Mouse (Mus musculus) midbrain, embryonic 12.5 days (tissue): ENCODE measurements around the gene Coq7. TPM values are rescaled to one million over a fixed set of nuclear protein-coding genes. Genes with fewer than 3 reads are reported as not detected.

Source experiments
- ATAC-seq: fragments of 200-750 bp; cut with Nextera tagmentation; 2 replicates; pipeline ENCODE4 v1.8.0; 2017; ENCODE audit warnings: low read depth, moderate TSS enrichment, moderate library complexity; ENCODE audit not compliant: low FRiP score
- H3K27ac ChIP-seq: fragments of 300-500 bp; sonication (generic); replicated peaks from 2 replicates; pipeline ENCODE4 v1.5.1; 2016; ENCODE audit warnings: mild to moderate bottlenecking
- H3K27me3 ChIP-seq: fragments of 300-500 bp; sonication (generic); 2 replicates; pipeline ENCODE4 v1.6.1; 2016; ENCODE audit warnings: mild to moderate bottlenecking
- H3K36me3 ChIP-seq: fragments of 300-500 bp; sonication (generic); 2 replicates; pipeline ENCODE4 v1.6.1; 2016
- H3K4me1 ChIP-seq: fragments of 300-500 bp; sonication (generic); 2 replicates; pipeline ENCODE4 v1.6.1; 2016
- H3K4me2 ChIP-seq: fragments of 300-500 bp; sonication (generic); replicated peaks from 2 replicates; pipeline ENCODE4 v1.6.1; 2016; ENCODE audit warnings: mild to moderate bottlenecking, moderate library complexity
- H3K4me3 ChIP-seq: fragments of 300-500 bp; sonication (generic); 2 replicates; pipeline ENCODE4 v1.5.1; 2016; ENCODE audit warnings: mild to moderate bottlenecking
- H3K9ac ChIP-seq: fragments of 300-500 bp; sonication (generic); replicated peaks from 2 replicates; pipeline ENCODE4 v1.6.1; 2016; ENCODE audit warnings: mild to moderate bottlenecking, moderate library complexity
- H3K9me3 ChIP-seq: fragments of 300-500 bp; sonication (generic); 2 replicates; pipeline ENCODE4 v1.6.1; 2016; ENCODE audit warnings: mild to moderate bottlenecking
- WGBS: fragments of 180-500 bp; shearing (Covaris S2); methylation state at CpG from one replicate; pipeline ENCODE4 v1.1.7; 2016; 5-methylcytosine and 5-hydroxymethylcytosine counted together
- polyA plus RNA-seq: library from polyadenylated mRNA; unstranded; fragments of >200 nt; fragmentation: Nextera tagmentation; extraction: Ambion mirVana; gene quantifications from 2 replicates; pipeline ENCODE4 v1.2.1, GENCODE M21; 2016

Gene Coq7
- polyA plus RNA-seq, 1 experiment from 2014 or later: 86.3 TPM

DNA sequence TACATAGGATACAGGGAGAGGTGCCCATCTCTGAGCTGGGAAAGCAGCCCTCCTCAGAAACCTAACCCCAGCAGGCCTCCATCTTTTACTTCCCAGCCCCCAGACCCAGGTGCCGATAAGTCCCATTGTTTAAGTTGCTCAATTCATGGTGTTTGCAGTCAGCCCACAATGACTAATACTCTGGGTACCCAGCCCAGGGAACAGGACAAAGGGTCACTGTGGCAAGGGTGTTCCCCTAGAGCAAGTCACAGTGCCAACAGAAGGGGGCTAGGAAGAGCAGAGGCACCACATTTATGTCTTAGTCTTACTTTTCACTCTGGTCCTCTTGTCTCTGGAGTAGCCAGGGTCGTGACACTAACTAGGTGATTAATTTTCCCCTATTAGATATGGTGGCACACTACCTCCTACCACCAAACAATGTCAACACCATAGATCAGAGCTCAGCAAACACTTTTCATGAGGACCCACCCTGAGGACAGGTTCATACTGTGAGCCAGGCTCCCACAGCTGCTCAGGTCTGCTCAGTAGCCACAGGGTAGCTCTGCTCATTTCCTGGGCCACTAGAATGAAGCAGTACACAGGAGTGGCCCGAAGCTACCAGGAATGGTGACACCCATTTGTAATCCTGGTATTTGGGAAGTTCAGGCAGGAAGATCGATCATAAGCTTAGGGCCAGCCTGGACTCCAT, 38.1 kb downstream of the Coq7 start:
- Histone ChIP-seq H3K4me2 (no peak overlapping the region), H3K36me3 (no peaks in the 10 kb centered on the region), H3K27ac (no peak overlapping the region), H3K27me3 (peaks cover 40% of the 10 kb centered on the region), H3K4me1 (peaks cover 17% of the 10 kb centered on the region), H3K9me3 (0 out of 2 replicates have a peak, but pooled peaks cover 5% of the 10 kb centered on the region), H3K9ac (no peak overlapping the region), H3K4me3 (no peak overlapping the region)
- ATAC-seq: no peak
- 80% methylated on average over 4 of the region's 4 CpGs for WGBS

DNA sequence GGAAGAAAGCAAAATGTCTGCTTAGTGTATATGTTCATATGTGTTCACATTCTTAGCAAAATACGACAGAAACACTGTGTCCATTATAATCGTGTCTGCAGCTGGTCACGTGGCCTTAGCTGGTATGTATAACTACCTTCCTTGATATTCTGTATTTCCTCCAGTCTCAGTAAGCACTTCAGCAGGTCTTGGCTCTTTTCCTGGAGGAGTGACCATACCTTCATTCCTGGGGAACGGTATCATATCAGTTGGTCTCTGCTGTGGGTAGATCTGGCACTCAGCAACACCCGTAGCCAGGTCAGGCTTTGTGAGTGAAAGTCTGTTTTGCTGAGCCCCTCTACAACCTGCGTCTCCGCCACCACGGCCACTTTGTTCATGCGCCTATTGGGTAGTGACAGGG, 39.3 kb downstream of the Coq7 start:
- Histone ChIP-seq H3K9ac (no peak overlapping the region), H3K4me2 (no peak overlapping the region), H3K9me3 (0 out of 2 replicates have a peak, but pooled peaks cover 5% of the 10 kb centered on the region), H3K27me3 (peaks cover 51% of the 10 kb centered on the region), H3K36me3 (no peaks in the 10 kb centered on the region), H3K4me1 (peaks cover 19% of the 10 kb centered on the region), H3K27ac (no peak overlapping the region), H3K4me3 (no peak overlapping the region)
- 94% methylated on average over 9 of the region's 9 CpGs for WGBS
- no peak for ATAC-seq

DNA sequence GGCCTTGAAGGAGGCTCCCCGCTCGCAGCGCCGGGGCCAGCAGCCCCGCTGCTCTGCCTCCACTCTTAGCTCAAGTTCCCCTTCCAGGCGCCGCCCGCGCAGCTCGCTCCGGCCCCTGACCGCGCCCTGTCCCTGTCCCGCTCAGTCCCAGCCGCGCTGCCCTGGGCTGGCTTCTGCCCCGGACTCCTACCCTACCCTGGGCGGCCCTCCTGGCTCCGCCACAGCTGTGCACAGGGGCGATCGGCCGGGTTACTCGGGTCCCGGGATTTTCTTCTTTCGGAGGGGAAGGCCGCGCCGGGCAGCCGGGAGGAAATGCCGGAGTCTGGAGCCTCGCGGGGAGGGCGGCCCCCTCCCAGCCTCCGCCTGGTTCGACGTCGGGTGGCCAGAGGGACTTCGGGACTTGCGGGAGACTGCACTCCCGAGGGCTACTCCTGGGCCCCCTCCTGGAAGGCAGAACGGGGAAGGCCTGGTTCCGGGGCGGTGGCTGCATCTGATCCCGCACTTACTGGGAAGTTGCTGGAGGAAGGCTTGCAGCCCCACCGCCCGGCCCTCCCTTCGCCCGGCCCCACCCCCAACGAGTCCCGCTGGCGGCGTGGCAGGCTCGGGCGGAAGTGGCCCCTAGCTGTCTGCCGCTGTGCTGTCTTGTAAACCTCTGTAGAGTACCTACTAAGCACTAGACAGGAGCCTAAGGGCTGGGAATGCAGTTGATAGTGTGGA, 41.6 kb downstream of the Coq7 start, which contains the start of gene Itpripl2:
Gene Itpripl2, minus strand, starts transcription at position 545 of the 717 bp plus-strand sequence.
- WGBS: under 1% methylated on average over 55 of the region's 55 CpGs
- Histone ChIP-seq H3K4me3 (peak within 1 kb of the TSS; percentile 60), H3K4me1 (peaks cover 24% of the 10 kb centered on the region), H3K27ac (no peak within 1 kb of the TSS), H3K27me3 (peaks cover 64% of the 10 kb centered on the region), H3K9ac (peak within 1 kb of the TSS; percentile 61), H3K4me2 (peak within 1 kb of the TSS; percentile 74), H3K36me3 (no peaks in the 10 kb centered on the region), H3K9me3 (no peaks in the 10 kb centered on the region)
- peak; percentile 88 for ATAC-seq

DNA sequence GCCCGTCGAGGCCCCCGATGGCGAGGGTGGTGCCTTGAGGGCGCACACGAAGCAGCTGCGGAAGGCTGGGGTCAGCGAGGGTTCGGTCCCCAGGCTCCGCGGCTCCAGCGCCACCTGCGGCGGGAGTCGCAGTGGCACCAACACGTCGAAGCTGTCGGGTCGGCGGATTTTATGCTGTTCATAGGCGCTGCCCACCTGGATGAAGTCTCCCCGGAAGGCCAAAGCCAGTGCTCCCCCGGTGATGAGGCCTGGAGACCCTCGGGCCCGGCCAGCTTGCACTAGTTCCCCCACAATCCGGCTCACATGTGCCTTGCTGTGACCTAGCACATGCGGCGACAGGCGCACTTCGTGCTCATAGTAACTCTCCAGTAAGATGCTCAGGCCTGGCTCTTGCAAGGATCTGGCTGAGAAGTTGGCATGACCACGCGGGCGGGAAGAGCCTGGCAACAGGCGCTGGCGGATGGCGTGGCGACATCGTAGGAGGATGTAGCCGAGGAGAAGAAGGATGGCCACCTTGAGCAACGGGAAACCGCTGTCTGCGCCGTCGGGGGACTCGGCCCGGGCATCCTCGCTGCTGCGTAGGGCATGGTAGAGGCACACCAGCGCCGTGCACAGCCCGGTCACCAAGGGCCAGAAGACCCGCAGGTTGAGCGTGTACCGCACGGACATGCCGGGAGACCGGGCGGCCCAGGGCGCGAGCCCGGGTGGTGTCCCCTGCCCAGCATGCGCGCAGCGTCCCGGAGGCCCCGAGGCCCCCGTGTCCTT, 42.3 kb downstream of the Coq7 start:
- ATAC-seq: no peak; the same call in 1 of the 2 replicates
- Histone ChIP-seq H3K4me1 (peaks cover 24% of the 10 kb centered on the region), H3K9ac (peak overlapping the region; percentile 61), H3K9me3 (no peaks in the 10 kb centered on the region), H3K36me3 (no peaks in the 10 kb centered on the region), H3K4me3 (peak overlapping the region; percentile 60), H3K27ac (no peak overlapping the region), H3K4me2 (peak overlapping the region; percentile 74), H3K27me3 (peaks cover 64% of the 10 kb centered on the region)
- 3% methylated on average over 67 of the region's 67 CpGs for WGBS

- Histone ChIP-seq H3K36me3 (no peaks in the 10 kb centered on the region), H3K4me3 (peak overlapping the region; percentile 60; the same call in 1 of the 2 replicates), H3K9me3 (no peaks in the 10 kb centered on the region), H3K9ac (no peak overlapping the region), H3K4me2 (peak overlapping the region; percentile 74), H3K27ac (no peak overlapping the region), H3K4me1 (peaks cover 24% of the 10 kb centered on the region), H3K27me3 (peaks cover 60% of the 10 kb centered on the region)
- no peak for ATAC-seq
- WGBS: 13% methylated on average over 55 of the region's 57 CpGs
Observed at GRCm38 (mm10) chr7:118489706-118490665, 43.2 kb downstream of the Coq7 start.

- no peaks in the 10 kb centered on the region for H3K36me3 ChIP-seq
- ATAC-seq: no peak
- H3K9ac ChIP-seq: no peak overlapping the region
- no peaks in the 10 kb centered on the region for H3K9me3 ChIP-seq
- H3K4me1 ChIP-seq: peaks cover 24% of the 10 kb centered on the region
- peaks cover 55% of the 10 kb centered on the region for H3K27me3 ChIP-seq
- 26% methylated on average over 8 of the region's 8 CpGs for WGBS
- no peak overlapping the region for H3K4me3 ChIP-seq
- H3K4me2 ChIP-seq: no peak overlapping the region
- no peak overlapping the region for H3K27ac ChIP-seq
Observed at GRCm38 (mm10) chr7:118488060-118488664, 45.0 kb downstream of the Coq7 start.

DNA sequence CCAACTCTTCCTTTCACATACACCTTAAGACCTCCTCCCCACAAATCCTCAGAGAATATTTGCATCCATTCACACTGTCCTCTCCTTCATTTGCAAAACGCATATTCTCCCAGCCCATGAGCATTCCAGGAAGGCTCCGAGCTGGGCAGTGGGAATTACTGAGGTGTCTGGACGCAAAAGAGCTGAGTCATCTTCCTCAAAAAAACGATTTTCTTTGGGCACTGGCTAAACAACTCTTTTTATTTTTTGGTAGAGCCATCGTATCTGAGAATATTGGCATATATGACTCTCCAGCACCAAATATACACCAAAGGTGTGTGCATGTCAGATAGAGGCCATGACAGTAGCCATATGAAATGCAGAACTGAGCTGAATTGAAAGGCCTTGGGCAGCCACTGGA, 46.2 kb downstream of the Coq7 start:
- no peak for ATAC-seq
- H3K4me1 ChIP-seq: peaks cover 24% of the 10 kb centered on the region
- 62% methylated on average over 5 of the region's 5 CpGs for WGBS

DNA sequence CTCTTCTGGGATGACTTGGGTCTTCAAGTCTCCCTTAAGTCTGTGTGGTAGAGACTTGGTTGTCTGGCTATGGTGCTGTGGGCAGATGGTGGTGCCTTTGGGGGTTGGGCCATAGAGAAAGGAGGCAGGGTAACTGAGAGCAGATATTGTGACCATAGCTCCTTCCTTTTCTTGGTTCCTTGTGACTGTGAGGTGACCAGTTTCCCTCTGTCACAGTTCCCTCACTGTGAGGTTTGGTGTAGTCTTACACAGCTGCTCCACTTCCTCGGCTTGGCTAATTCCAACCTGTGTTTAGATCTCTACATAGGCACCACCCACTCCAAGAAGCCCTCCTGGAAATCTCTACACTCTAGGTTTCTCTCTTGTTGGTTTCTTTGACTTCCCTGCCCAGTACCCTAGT, 49.2 kb downstream of the Coq7 start:
- WGBS: 86% methylated on average over 1 of the region's 1 CpGs
- Histone ChIP-seq H3K27me3 (peaks cover 13% of the 10 kb centered on the region), H3K36me3 (no peaks in the 10 kb centered on the region), H3K9me3 (no peaks in the 10 kb centered on the region), H3K4me3 (no peak overlapping the region), H3K4me2 (no peak overlapping the region), H3K9ac (no peak overlapping the region), H3K4me1 (peaks cover 5% of the 10 kb centered on the region; the same call in 1 of the 2 replicates), H3K27ac (no peak overlapping the region)
- no peak for ATAC-seq

More for the DNA sequence above, 46.2 kb downstream of the Coq7 start:
- Histone ChIP-seq H3K27me3 (peaks cover 42% of the 10 kb centered on the region), H3K9ac (no peak overlapping the region), H3K4me2 (no peak overlapping the region), H3K4me3 (no peak overlapping the region), H3K36me3 (no peaks in the 10 kb centered on the region), H3K9me3 (no peaks in the 10 kb centered on the region), H3K27ac (no peak overlapping the region)

DNA sequence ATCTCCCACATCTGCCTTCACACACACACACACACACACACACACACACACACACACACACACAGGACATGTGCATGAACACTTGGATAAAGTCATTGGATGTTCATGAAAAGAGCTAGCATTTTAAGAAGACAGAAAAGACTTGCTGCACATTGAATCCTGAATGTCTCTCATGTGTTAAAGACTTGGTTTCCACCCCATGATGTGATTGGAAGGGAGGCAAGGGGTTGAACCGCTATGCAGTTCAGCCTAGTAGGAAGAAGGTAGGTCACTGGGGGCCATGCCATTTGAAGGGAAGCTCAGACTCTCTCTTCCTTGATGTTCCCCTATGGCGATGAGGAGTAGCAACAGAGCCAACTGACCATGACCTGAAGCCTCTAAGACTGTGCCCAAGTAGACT, 51.2 kb downstream of the Coq7 start:
- no peaks in the 10 kb centered on the region for H3K36me3 ChIP-seq
- no peak for ATAC-seq
- H3K27me3 ChIP-seq: no peaks in the 10 kb centered on the region
- WGBS: 77% methylated on average over 2 of the region's 2 CpGs
- H3K4me1 ChIP-seq: no peaks in the 10 kb centered on the region
- H3K4me3 ChIP-seq: no peak overlapping the region
- H3K4me2 ChIP-seq: no peak overlapping the region
- H3K27ac ChIP-seq: no peak overlapping the region
- no peaks in the 10 kb centered on the region for H3K9me3 ChIP-seq
- no peak overlapping the region for H3K9ac ChIP-seq

- Histone ChIP-seq H3K9me3 (no peaks in the 10 kb centered on the region), H3K9ac (no peak overlapping the region), H3K4me1 (0 out of 2 replicates have a peak, but pooled peaks cover 3% of the 10 kb centered on the region), H3K4me3 (no peak overlapping the region), H3K27me3 (no peaks in the 10 kb centered on the region), H3K36me3 (no peaks in the 10 kb centered on the region), H3K4me2 (no peak overlapping the region), H3K27ac (no peak overlapping the region)
- WGBS: 89% methylated on average over 10 of the region's 10 CpGs
- ATAC-seq: no peak
Observed at GRCm38 (mm10) chr7:118481047-118481810, 51.9 kb downstream of the Coq7 start.
